Mouse (Mus musculus) naive thymus-derived CD4-positive, alpha-beta T cell, adult 2 months (primary cell): ENCODE measurements at regions not wholly inside any gene's neighbourhood (a gene's known extent, or its start where the extent isn't known, plus 50 kb on each side); places are given as distances from the start of the nearest gene placed in this dataset.
A peak's percentile ranks its signal among the peaks of the same experiment; 100 is the strongest.

Experiments
- DNase-seq: peaks from one replicate; pipeline ENCODE4 v3.0.0-alpha.2; 2011; ENCODE audit warnings: low read depth

- DNase-seq: no peak
Observed at GRCm38 (mm10) chr5:75829850-75830625, 148.2 kb downstream of the Kdr start.

GRCm38 (mm10) chr5:75828332-75828731 lies 149.9 kb downstream of the Kdr start:
- DNase-seq: no peak

- no peak for DNase-seq
Observed at GRCm38 (mm10) chr5:75826283-75827098, 151.8 kb downstream of the Kdr start.

GRCm38 (mm10) chr5:75825576-75825975 lies 152.7 kb downstream of the Kdr start:
- DNase-seq: no peak

GRCm38 (mm10) chr5:75824660-75825059 lies 153.6 kb downstream of the Kdr start:
- no peak for DNase-seq

DNA sequence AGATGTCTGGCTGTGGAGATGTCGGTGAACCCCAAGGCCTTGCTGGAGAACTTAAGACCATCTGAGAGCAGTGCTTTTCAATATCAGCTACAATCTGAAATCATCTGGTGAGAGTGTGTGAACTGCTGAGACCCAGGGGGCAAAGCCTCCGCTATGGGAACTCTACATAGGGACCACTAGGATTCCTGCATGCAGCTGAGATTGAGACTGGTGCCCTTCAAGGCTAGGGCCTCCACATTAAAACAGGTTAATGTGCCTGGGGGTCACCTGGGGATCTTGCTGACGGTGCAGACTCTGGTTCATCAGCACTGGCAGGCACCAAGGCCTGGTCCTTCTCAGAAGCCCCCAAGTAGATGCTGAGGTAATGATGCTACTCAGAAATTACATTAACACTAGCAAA lies 154.6 kb downstream of the Kdr start:
- DNase-seq: no peak

DNA sequence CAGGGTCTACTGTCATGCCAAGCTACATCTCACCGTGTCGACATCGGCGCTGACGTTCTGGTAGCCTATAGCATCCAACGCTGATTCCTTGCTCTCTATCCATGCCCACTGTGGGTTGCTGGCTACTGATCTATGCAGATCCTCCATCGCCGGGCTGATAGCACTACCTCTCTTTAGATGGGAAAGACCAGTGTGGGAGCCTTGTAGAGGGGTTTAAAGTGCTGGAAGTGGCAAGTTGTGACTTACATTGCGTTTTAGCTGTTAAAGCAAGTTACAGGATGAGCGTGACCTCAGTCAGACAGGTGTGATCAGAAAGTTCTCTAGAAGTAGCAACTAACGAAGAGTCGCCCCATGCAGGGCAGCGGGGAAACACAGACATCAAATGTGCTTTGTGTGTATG lies 160.9 kb downstream of the Kdr start:
- no peak for DNase-seq

- no peak for DNase-seq
Observed at GRCm38 (mm10) chr5:75814393-75814984, 163.8 kb downstream of the Kdr start.

GRCm38 (mm10) chr5:75812686-75813085 lies 165.6 kb downstream of the Kdr start:
- DNase-seq: no peak

GRCm38 (mm10) chr5:75808551-75809332 lies 169.5 kb downstream of the Kdr start:
- DNase-seq: no peak

GRCm38 (mm10) chr5:75805011-75805410 lies 173.2 kb downstream of the Kdr start:
- DNase-seq: no peak

- no peak for DNase-seq
Observed at GRCm38 (mm10) chr5:75804340-75804739, 173.9 kb downstream of the Kdr start.

DNA sequence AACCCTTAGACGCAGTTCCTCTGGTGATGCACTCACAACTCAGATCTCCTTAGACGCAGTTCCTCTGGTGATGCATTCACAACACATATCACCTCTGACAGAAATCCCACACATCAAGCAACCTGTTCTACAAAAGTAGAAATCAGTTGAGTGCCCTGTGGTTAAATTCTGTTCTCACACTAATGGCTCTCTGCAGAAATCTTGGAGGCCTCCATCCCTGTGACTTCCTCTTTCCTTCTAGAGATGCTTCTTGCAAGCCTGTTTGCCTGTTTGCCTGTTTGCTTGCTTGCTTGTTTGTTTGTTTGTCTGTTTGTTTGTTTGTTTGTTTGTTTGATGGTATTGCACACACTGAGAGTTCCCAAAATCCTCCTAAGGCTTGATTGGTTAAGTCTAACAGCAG lies 175.2 kb downstream of the Kdr start:
- DNase-seq: no peak

DNA sequence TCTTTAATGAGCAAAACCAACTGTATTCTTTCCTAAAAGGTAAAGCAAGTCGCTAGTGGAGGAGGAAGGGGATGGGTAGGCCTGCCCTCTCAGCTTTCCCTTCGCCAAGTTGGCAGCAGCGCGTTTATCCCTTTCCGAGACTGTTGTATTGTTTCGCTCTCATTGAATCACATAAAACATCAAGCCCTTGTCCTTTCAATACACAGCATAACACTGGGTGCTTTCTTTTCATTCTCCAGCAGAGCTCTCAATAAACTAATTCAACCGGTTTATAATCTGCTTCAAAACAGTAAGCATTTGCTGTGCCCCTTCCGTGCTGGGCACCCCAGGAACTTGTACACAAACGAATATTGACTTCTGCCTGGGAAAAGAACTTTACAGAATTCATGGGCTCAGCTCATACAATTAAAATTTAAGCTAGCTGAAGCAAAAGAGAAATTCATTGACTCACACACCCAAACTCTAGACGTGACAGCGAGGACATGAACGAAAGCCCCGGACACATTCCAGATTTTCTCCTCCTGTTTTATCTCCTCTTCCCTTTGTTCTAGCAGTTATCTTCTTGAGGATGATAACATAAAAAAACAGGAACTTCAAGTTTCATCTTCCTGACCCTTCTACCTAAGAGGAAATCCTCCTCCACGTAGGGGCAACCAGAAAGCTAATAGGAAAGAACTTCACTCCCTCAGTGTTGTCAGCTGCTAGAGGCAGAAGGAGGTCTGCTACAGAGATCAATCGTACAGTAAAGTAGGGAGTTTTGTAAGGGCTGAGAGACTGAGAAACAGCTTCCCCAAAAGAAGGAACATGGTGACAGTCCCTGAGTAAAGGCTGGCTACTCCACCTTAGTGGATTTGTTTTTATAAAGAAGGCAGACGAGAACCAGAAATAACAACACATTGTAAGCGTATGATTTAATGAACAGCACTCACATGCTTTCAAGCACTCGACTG lies 177.9 kb downstream of the Kdr start:
- DNase-seq: no peak

GRCm38 (mm10) chr5:75799627-75800026 lies 178.6 kb downstream of the Kdr start:
- no peak for DNase-seq

- no peak for DNase-seq
Observed at GRCm38 (mm10) chr5:75793184-75793583, 185.1 kb downstream of the Kdr start.

DNA sequence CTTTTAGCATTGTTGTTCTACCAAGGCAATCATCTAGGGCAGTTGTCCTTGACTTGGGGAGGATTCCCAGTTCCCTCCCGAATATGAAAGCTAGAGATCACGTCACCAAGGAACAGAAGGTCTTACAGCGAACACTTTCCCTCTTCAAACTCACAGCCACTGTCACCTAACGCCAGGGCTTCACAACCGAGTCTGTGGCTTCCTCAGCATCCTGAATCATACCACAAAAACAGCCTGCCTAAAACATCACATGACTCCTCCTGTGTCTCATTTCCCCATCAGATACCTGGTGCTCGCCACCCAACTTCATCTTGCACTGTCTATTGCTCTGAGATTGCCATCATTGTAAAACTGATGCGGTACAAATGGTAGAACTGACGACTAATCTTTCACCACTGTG lies 186.5 kb downstream of the Kdr start:
- peak; percentile 40 for DNase-seq

DNA sequence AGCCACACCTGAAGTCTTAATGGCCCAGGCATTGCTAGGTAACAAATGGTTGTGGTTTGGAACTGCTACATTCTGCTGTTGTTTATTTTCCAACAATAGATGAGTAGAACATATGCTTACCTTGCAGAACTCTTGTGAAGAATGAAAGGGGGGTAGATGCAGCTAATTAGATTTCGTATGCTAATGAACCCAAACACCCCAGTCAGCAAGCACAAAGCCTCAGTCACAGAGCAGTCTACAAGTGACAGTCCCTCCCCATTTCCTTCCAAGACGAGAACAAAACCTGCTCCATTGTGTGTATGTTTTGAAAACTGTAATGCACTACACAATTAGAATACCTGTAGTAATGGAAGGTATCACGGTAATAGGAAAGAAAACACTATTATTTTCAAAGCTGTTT lies 190.2 kb downstream of the Kdr start:
- no peak for DNase-seq

- DNase-seq: no peak
Observed at GRCm38 (mm10) chr5:75786196-75786595, 192.1 kb downstream of the Kdr start.

- DNase-seq: no peak
Observed at GRCm38 (mm10) chr5:75784998-75785593, 193.2 kb downstream of the Kdr start.

DNA sequence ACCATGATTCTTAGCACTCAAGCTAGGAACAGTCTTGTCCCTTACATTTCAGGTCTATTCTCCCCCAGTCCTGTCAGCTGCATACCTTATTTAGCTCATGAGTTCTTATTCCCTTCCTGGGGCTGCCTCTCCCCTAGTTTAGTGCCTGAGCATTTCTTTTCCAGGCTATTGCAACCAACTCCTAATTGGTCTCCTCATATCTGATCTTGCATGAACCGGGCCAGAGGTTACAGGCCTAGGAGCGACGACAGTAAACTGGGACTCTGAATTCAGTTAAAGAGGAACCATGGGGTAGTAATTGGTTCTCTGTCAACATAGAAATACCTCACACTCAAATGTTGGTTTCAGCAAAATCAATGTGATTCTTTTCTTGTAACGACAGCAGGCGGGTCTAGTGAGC lies 195.9 kb downstream of the Kit start:
- no peak for DNase-seq
